Mouse (Mus musculus) gastrocnemius, postnatal 25 days (tissue): ENCODE measurements at regions not wholly inside any gene's neighbourhood (a gene's known extent, or its start where the extent isn't known, plus 50 kb on each side); places are given as distances from the start of the nearest gene placed in this dataset.
"Not testable (repeated sequence)": the region's sequence is repeated elsewhere in the genome, so short reads cannot be mapped to it uniquely, and the experiment has no call there.

Experiments
- DNase-seq: peaks from one replicate; pipeline ENCODE4 v3.0.0; 2022

GRCm38 (mm10) chr5:97330074-97330473 is 62.1 kb downstream of the Naa11 start:
- peak; percentile 4 for DNase-seq

GRCm38 (mm10) chr5:97325831-97326230 is 66.3 kb downstream of the Naa11 start:
- no peak for DNase-seq

DNA sequence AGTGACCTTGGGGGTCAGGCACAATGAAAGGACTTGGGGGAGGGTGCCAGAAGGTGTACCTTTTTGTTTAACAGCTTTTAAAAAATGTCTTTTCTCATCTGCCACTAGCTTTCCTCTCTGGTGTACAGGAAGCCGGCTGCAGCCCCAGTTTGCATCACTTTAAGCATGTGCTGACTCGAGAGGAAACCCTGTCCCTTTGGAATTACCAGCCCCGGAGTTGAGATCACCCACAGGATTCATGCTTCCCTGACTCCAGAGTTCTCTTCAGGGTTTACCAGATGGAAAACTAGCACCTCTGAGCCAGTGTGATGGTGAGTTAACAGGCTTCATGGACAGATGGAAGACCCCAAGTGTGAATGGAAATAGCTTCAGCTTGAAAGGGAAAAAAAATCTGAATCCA is 68.3 kb downstream of the Naa11 start:
- no peak for DNase-seq

GRCm38 (mm10) chr5:97319816-97320487 is 72.2 kb downstream of the Naa11 start:
- no peak for DNase-seq

GRCm38 (mm10) chr5:97306902-97307301 is 85.3 kb downstream of the Naa11 start:
- DNase-seq, result no peak

DNA sequence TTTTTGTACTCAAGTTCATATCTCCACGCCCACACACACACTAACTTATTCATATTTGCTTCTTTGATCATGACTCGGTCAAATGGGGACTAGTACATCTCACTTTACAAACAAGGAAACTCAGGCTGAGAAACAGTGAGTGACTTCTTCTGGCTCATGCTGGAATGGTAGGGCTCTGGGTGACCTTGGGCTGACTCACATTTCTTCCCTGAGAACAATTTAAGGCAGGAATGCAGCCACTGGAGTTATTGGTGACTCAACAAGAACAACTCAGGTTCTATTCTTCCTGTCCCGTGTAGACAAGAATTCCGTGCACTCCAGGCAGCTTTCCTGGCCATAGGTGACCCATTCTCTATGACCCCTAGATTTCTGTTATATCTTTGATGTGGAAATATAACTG is 87.3 kb downstream of the Naa11 start:
- DNase-seq, result no peak

GRCm38 (mm10) chr5:97301621-97302020 is 90.6 kb downstream of the Naa11 start:
- DNase-seq, result no peak

DNA sequence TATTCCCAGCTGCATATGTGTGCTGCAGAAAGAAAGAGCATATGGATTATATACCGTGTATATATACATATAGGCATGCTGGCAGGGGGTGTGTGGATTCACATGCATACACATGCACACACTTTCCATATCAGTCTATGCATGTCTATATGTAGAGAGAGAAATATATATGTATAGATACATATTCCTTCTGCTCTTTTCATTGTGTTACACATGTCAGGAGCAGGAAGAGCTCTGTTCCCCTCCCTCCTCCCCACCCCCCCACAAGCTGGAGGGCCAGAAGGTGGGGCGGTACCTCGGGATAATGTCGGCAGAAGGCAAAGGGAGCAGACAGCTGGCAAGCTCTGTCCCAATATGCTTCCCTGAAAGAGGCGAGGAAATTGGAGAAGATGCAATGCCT is 91.3 kb downstream of the Naa11 start:
- no peak for DNase-seq

GRCm38 (mm10) chr5:97300114-97300840 is 91.9 kb downstream of the Naa11 start:
- no peak for DNase-seq

GRCm38 (mm10) chr5:97299631-97300030 is 92.5 kb downstream of the Naa11 start:
- DNase-seq, result no peak

- no peak for DNase-seq
Measured at GRCm38 (mm10) chr5:97296213-97296612, 96.0 kb downstream of the Naa11 start.

GRCm38 (mm10) chr5:97290166-97290681 is 102.0 kb downstream of the Naa11 start:
- no peak for DNase-seq

DNA sequence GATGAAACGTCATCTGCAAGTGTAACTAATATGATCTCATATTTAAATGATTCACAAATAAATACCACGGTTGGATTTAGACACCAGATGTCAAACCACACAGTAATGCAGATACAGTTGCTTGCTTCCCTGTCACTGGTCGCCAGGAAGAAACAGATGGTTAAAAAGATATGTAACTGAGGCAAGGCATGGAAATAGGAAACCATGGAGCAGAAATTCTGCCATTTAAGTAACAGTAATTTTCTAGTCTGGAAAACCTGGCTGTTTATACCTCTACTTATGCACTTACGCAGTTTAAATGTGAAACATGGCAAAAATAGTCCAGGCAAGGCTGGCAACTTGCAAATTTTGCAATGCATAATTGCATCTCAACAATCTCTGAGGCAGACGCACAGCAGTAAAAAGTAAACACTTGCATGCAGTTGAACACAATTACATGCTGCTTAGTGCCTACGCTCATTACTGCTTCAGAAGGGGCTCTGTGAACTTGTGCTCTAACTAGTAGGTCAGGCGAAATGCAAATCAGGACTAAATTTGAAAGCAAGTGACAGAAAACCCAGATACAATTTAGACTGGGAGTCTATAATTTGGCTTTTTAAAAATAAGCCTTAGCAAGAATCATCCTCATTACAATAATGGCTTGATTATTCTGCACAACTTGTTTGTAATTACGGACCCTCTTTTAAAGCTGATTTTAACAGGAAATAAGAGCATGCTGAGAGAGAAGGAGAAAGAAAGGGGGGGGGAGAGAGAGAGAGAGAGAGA is 102.6 kb downstream of the Naa11 start:
- no peak for DNase-seq

- no peak for DNase-seq
Measured at GRCm38 (mm10) chr5:97279455-97279854, 112.7 kb downstream of the Naa11 start.

- no peak for DNase-seq
Measured at GRCm38 (mm10) chr5:97277795-97278572, 114.2 kb downstream of the Naa11 start.

DNA sequence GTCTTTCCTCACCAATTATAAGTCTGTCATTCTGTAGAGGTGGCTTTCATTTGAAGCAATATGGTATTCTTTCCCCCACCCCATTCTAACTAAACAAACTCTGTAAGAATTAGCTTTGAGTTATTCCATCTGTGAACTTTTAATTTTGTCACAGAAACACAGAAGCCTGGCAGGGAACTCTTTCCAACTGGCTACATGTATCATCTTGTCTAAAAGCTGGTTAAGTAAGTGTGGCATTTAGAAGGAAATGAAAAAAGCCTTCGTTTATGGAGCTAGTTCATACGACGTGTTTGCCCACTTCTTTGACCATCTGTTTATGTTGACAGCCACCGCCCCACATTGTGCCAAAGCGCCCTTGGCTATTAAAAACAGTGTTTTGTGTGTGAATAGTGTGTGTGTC is 115.5 kb downstream of the Naa11 start:
- DNase-seq, result no peak

DNA sequence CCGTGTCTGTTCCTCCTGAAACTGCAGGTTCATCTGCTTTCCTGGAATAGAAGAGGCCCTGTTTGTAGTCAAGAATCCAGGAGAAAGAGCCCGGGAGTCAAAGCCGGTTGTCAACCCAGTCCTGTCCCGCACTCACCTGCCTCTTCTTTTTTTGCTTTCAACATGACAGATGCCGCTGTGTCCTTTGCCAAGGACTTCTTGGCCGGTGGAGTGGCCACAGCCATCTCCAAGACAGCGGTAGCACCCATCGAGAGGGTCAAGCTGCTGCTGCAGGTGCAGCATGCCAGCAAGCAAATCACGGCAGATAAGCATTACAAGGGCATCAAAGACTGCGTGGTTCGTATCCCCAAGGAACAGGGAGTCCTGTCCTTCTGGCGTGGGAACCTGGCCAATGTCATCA is 127.5 kb downstream of the Naa11 start:
- not testable (repeated sequence) for DNase-seq

DNA sequence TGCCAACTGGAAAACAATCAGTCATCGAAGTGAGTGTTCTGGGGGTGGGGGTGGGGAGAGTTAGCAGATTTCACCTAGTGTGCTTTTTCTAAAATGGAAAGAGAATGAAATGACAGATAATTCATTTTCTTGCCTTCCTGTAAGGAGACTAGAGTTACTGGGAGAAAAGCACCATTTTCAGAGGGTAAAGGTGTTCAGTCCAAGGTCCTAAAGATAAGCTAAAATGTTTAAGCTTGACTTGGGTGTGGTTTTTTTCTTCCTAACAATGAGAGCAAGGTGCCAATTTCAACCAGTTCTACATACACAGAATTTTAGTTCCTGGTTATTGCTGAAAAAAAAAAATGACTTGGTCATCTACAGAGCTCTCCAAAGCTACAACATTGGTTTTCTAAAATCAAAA is 135.1 kb downstream of the Naa11 start:
- no peak for DNase-seq

DNA sequence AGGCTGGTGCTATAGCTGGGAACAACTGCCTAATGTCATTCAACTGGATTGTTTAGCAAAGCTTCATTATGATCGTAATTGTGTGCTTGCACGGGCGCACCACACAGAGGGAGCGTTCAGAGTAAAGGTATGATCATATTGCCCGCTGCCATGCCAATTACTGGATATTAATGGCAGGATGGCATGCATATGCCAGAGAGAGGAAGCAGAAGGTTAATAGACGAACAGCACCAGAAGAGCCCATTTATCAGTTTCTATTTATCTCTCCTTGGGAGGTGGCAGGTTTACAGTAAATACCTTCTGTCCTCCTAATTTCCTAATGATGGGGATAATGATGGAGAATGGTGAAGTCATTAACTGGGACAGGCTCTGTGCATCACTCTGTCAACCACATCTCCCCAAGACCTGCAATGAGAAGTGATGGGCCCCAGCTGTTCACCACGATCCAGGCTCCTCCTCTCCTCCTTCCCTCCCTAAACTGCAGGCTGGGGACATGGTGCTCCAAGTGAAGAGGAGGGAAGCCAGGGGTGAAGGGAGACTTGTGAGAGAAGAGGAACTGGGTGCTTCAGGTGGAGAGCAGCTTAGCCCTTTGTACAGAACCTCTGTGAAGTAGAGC is 135.6 kb downstream of the Naa11 start:
- no peak for DNase-seq

DNA sequence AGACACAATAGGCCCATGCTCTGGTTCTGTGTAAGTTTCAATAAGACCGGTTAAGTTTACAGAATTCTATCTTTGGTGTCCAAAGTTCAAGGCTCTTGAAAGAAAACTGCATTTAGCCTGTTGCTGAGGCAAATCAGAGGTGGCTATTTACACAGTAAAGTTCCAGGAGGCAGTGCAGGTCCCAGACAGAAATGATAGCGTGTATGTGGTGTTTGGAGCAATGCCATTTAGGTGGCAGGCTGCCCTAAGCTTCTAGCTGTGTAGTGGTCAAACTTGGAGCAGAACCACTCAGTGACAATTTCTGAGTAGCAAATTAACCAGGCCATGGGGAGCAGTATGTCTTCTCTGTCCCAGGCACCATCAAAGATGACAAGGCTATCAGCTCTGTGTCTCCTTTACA is 125.5 kb upstream of the Paqr3 start:
- no peak for DNase-seq

DNA sequence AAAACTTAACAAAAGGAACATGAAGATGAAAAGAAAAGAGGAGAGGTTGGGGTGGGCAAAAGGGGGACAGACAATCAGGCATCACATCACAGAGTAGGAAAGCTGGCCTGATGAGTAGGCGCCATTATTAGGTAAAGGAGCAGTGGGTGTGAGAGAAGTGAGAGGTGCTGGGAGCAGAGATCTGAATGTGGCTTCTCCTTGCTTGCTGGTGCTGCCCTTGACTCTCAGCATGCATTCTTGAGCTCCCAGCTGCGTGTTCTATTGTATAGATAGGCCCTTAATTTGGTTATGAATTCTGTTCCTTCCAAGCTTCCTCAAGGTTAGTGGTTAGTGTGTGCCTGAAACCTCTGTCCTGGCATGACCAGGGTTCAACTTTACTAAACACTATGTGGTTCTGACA is 115.0 kb upstream of the Paqr3 start:
- no peak for DNase-seq
